In genomic region chr1:137698876-137699275, GRCm38 (mm10) we compare ENCODE assay signal across 21 mouse cellular contexts.
"Had no signal": no experiment of that assay in that cellular context is flagged by ENCODE, and none has a peak within 500 bp of the region (broad histone marks: within the 10 kb centered on the region; RNA-seq: fewer than 3 reads in every experiment).

No protein-coding gene starts in this region.

- DNase-seq: liver, postnatal 0 days; lung, adult 2 months; lung, postnatal 14 days; lung, postnatal 36 days; midbrain, embryonic 14.5 days; right cerebral cortex, adult 18-20 months; right cerebral cortex, postnatal 25 days; right cerebral cortex, postnatal 4 days; spleen, adult 18-20 months; thymus, adult 18-20 months; thymus, postnatal 14 days; thymus, postnatal 36 days had no signal

- H3K27ac ChIP-seq: liver, embryonic 15.5 days; lung, embryonic 15.5 days; midbrain, embryonic 10.5 days; midbrain, embryonic 12.5 days; neural tube, embryonic 13.5 days; neural tube, embryonic 15.5 days had no signal

- H3K4me1 ChIP-seq: liver, embryonic 15.5 days; lung, embryonic 15.5 days; neural tube, embryonic 15.5 days had no signal

- H3K27me3 ChIP-seq: liver, embryonic 15.5 days; lung, embryonic 15.5 days; midbrain, embryonic 12.5 days; neural tube, embryonic 13.5 days; neural tube, embryonic 15.5 days had no signal

- H3K36me3 ChIP-seq: liver, embryonic 15.5 days; lung, embryonic 15.5 days; midbrain, embryonic 10.5 days; midbrain, embryonic 12.5 days; neural tube, embryonic 13.5 days; neural tube, embryonic 15.5 days had no signal

- ATAC-seq: liver, postnatal 0 days; lung, postnatal 0 days; midbrain, embryonic 16.5 days had no signal

- H3K9me3 ChIP-seq: liver, embryonic 15.5 days; lung, embryonic 15.5 days; midbrain, embryonic 10.5 days; midbrain, embryonic 12.5 days; neural tube, embryonic 13.5 days; neural tube, embryonic 15.5 days had no signal

- H3K4me3 ChIP-seq: liver, embryonic 15.5 days; lung, embryonic 15.5 days; midbrain, embryonic 10.5 days; midbrain, embryonic 12.5 days; myocyte; neural tube, embryonic 13.5 days; neural tube, embryonic 15.5 days had no signal
